Mouse (Mus musculus) B cell, adult 2 months (primary cell): ENCODE results near the gene Arnt2.

Experiments used
- DNase-seq, 2 experiments: peaks; one replicate each; pipeline ENCODE4 v3.0.0; 2022

Gene Arnt2

GRCm38 (mm10) chr7:84409896-84410521, at the start of gene Arnt2:
TSS of gene Arnt2 (minus strand) at chr7:84410176.
- no peak for DNase-seq

GRCm38 (mm10) chr7:84451681-84452080, 41.7 kb upstream of the Arnt2 start:
- DNase-seq: no peak

GRCm38 (mm10) chr7:84449066-84449465, 39.1 kb upstream of the Arnt2 start:
- DNase-seq: no peak

- DNase-seq: no peak
Measured at GRCm38 (mm10) chr7:84448512-84448911, 38.5 kb upstream of the Arnt2 start.

GRCm38 (mm10) chr7:84447740-84448435, 37.9 kb upstream of the Arnt2 start:
- no peak for DNase-seq

GRCm38 (mm10) chr7:84447060-84447459, 37.1 kb upstream of the Arnt2 start:
- peak; percentile 1 to 3 for DNase-seq

- DNase-seq: no peak
Measured at GRCm38 (mm10) chr7:84442343-84442911, 32.5 kb upstream of the Arnt2 start.

- DNase-seq: no peak
Measured at GRCm38 (mm10) chr7:84439606-84440005, 29.6 kb upstream of the Arnt2 start.

- DNase-seq: no peak
Measured at GRCm38 (mm10) chr7:84434901-84435300, 24.9 kb upstream of the Arnt2 start.

- DNase-seq: no peak
Measured at GRCm38 (mm10) chr7:84432151-84432550, 22.2 kb upstream of the Arnt2 start.

GRCm38 (mm10) chr7:84427221-84427620, 17.2 kb upstream of the Arnt2 start:
- no peak for DNase-seq

GRCm38 (mm10) chr7:84424670-84425385, 14.9 kb upstream of the Arnt2 start:
- no peak for DNase-seq

- DNase-seq: no peak
Measured at GRCm38 (mm10) chr7:84421753-84422152, 11.8 kb upstream of the Arnt2 start.

- DNase-seq: no peak
Measured at GRCm38 (mm10) chr7:84421291-84421665, 11.3 kb upstream of the Arnt2 start.

- no peak for DNase-seq
Measured at GRCm38 (mm10) chr7:84420581-84421290, 10.8 kb upstream of the Arnt2 start.

GRCm38 (mm10) chr7:84417441-84417840, 7.5 kb upstream of the Arnt2 start:
- no peak for DNase-seq

GRCm38 (mm10) chr7:84412570-84412969, 2.6 kb upstream of the Arnt2 start:
- DNase-seq: no peak

- no peak for DNase-seq
Measured at GRCm38 (mm10) chr7:84409241-84409895, 608 bp downstream of the Arnt2 start.

GRCm38 (mm10) chr7:84408282-84408681, 1.7 kb downstream of the Arnt2 start:
- no peak for DNase-seq

GRCm38 (mm10) chr7:84403371-84403770, 6.6 kb downstream of the Arnt2 start:
- no peak for DNase-seq

GRCm38 (mm10) chr7:84401641-84402455, 8.1 kb downstream of the Arnt2 start:
- DNase-seq: no peak

- no peak for DNase-seq
Measured at GRCm38 (mm10) chr7:84397320-84397719, 12.7 kb downstream of the Arnt2 start.
